Mouse (Mus musculus) E14TG2a.4 (cell line): ENCODE measurements at regions not wholly inside any gene's neighbourhood (a gene's known extent, or its start where the extent isn't known, plus 50 kb on each side); places are given as distances from the start of the nearest gene placed in this dataset.

Experiments
- CTCF ChIP-seq: conservative IDR thresholded peaks from 2 replicates; pipeline ENCODE4 v1.5.1; 2014; ENCODE audit warnings: low read length
- POU5F1 ChIP-seq: IDR thresholded peaks from 2 replicates; pipeline ENCODE4 v1.6.1; 2014; ENCODE audit warnings: low read length, borderline replicate concordance

DNA sequence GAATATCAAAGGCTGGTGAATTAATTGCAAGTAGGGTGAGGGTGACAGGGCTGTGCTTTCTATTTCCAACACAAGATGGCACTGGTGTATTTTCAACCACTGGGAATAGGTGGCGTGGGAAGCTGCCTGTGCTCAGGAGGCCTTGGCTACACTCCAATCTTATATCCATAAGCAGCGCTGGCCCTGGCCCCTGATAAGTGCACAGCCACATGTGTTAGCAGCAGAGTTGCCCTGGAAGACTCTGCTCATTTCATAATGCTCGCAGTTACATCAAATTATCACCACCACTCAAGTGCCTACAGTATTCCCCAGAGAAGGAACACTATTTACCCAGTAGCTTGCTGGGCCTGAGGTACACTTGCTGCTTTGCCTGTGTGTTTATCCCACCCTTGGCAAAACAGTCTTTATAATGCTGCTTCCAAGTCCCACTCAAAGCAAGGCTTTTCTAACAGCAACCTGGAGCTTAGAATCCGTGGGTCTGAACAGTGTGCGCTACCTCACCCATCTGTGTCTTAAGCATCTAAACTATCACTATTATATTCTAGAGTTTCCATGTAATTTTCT lies 337.0 kb upstream of the Mpped2 start:
- peak; percentile 81 for TF ChIP-seq CTCF
- TF ChIP-seq POU5F1: no peak
